Mouse (Mus musculus): ENCODE measurements around the gene Zfp217. TPM values are rescaled to one million over a fixed set of nuclear protein-coding genes. Genes with fewer than 3 reads are reported as not detected.
A peak's percentile ranks its signal among the peaks of the same experiment; 100 is the strongest.

Gene Zfp217
- polyA plus RNA-seq, 1 experiment from 2014 or later: 1.7 TPM

DNA sequence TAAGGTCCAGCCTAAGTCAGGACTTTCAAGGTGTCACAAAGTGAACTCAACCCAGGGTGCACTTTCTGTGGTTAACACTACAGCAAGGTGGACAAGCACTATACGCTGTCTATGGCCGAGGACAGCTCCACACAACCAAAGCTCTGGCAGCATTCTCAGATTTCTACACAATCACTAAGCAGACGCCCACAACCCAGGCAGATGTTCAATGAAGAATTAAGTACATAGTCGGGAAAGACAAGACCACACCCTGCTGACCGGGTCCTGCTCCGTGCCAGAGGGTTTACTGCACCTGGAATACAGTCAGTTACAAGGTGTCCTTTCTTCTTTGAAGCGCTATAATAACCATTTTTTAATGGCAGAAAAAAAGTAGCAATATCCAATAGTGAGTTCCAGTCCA is 25.7 kb downstream of the Zfp217 start:
- Histone ChIP-seq H3K27ac (replicated peaks) (no peak overlapping the region), H3K4me3 (ENCODE audit: low read depth, low read length) (no peak overlapping the region), H3K36me3 (ENCODE audit: control insufficient read depth, insufficient read depth, low read length) (peaks cover 21% of the 10 kb centered on the region), H3K27me3 (ENCODE audit: control insufficient read depth, insufficient read depth, low read length) (no peaks in the 10 kb centered on the region), H3K9me3 (ENCODE audit: control insufficient read depth, low read length) (no peaks in the 10 kb centered on the region), H3K4me1 (replicated peaks; ENCODE audit: control insufficient read depth, insufficient read depth) (no peaks in the 10 kb centered on the region), H3K9ac (ENCODE audit: low read length) (no peak overlapping the region), H3K4me2 (replicated peaks; ENCODE audit: low read depth) (no peak overlapping the region)
- DNase-seq (ENCODE audit: low spot score): no peak
- ATAC-seq (ENCODE audit: low FRiP score, low TSS enrichment): no peak
- 75% methylated on average over 7 of the region's 7 CpGs for WGBS
- TF ChIP-seq EP300 (optimal IDR thresholded peaks at IDR 0.05): no peak
- TF ChIP-seq CTCF (IDR thresholded peaks at IDR 0.05; ENCODE audit: low read depth): no peak

DNA sequence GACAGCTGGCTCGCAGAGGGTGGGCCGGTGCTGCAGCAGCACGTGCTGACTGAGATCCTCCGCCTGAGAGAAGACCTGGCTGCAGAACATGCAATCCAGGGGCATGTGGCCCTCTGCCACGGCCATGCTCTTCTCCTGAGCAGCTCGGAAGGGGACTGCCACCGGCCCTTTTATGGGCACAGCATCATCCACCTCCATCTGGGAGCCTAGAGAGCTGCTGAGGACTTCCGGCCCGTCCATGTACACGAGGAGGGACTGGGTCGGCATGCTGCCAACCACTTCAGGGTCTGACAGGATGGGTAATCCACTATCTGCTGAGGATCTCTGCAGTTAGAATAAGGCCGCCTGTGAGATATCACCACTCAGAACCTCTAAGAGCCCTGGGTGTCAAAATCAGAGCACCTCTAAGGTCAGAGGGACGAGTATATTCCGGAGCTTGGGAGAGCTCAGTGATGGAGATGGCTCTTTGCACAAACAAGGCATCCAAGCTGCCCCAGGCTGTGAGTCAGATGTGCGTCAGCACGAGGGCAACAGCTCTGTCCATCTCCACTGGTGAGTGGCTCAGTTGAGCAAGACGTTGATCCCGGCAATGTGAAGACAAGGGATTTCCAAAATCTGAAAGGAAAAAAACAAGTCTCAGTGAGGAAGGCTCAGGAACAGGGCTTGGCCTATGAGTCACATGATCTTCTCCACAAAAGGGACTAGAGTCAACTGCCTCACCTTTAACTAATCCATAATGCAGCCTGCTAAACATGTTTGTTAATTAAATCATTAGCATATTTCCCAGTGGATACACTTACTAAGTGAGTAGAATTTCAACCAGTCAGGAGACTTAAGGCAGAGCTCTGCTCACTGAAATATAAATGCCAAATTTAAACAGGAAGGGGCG is 27.5 kb downstream of the Zfp217 start:
- Histone ChIP-seq H3K4me1 (replicated peaks; ENCODE audit: control insufficient read depth, insufficient read depth) (no peaks in the 10 kb centered on the region), H3K27me3 (ENCODE audit: control insufficient read depth, insufficient read depth, low read length) (no peaks in the 10 kb centered on the region), H3K4me2 (replicated peaks; ENCODE audit: low read depth) (no peak overlapping the region), H3K27ac (replicated peaks) (0 out of 2 replicates have a peak overlapping the region, but pooled peaks have one; percentile 13), H3K9ac (ENCODE audit: low read length) (no peak overlapping the region), H3K36me3 (ENCODE audit: control insufficient read depth, insufficient read depth, low read length) (peaks cover 22% of the 10 kb centered on the region), H3K9me3 (ENCODE audit: control insufficient read depth, low read length) (no peaks in the 10 kb centered on the region), H3K4me3 (ENCODE audit: low read depth, low read length) (no peak overlapping the region)
- DNase-seq (ENCODE audit: low spot score) (no peak), ATAC-seq (ENCODE audit: low FRiP score, low TSS enrichment) (no peak; the same call in 1 of the 2 replicates)
- TF ChIP-seq EP300 (optimal IDR thresholded peaks at IDR 0.05) (no peak), CTCF (IDR thresholded peaks at IDR 0.05; ENCODE audit: low read depth) (no peak)
- 81% methylated on average over 19 of the region's 19 CpGs for WGBS

DNA sequence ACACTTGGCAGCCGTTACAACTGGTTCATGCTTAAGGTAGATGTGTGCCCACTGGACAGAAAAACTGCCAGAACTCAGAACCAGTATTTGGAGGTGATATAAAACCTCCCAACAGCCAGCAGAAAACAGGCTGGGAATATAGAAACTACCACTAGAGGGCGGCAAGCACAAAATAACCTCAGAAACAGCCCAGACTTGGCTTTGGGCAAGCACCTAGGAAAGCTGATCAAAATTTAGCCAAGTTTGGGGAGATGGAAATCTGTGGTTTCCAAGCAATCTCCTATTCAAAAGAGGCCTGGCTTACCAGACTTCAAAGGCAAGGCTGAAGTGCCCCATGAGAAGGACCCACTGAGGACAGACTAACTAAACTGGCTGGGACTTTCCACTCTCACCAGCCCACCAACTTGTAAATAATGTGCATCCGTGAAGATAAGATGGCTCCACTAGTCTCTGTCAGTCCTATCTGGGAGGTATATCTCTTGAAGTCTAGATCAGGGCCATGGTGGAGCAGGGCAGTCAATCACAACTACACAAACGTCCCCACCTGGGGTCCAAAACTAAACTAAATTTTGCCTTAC is 31.1 kb downstream of the Zfp217 start:
- Histone ChIP-seq H3K9me3 (ENCODE audit: control insufficient read depth, low read length) (no peaks in the 10 kb centered on the region), H3K27ac (replicated peaks) (peak overlapping the region; percentile 24; the same call in 1 of the 2 replicates), H3K4me2 (replicated peaks; ENCODE audit: low read depth) (no peak overlapping the region), H3K4me3 (ENCODE audit: low read depth, low read length) (no peak overlapping the region), H3K9ac (ENCODE audit: low read length) (no peak overlapping the region), H3K27me3 (ENCODE audit: control insufficient read depth, insufficient read depth, low read length) (no peaks in the 10 kb centered on the region), H3K4me1 (replicated peaks; ENCODE audit: control insufficient read depth, insufficient read depth) (no peaks in the 10 kb centered on the region), H3K36me3 (ENCODE audit: control insufficient read depth, insufficient read depth, low read length) (peaks cover 30% of the 10 kb centered on the region)
- TF ChIP-seq CTCF (IDR thresholded peaks at IDR 0.05; ENCODE audit: low read depth) (peak; percentile 93), EP300 (optimal IDR thresholded peaks at IDR 0.05) (no peak)
- ATAC-seq (ENCODE audit: low FRiP score, low TSS enrichment) (peak; percentile 43; the same call in 1 of the 2 replicates), DNase-seq (ENCODE audit: low spot score) (peak; percentile 66)
- 27% methylated on average over 4 of the region's 4 CpGs for WGBS

- Histone ChIP-seq H3K27ac (replicated peaks) (no peak overlapping the region), H3K4me3 (ENCODE audit: low read depth, low read length) (no peak overlapping the region), H3K4me1 (replicated peaks; ENCODE audit: control insufficient read depth, insufficient read depth) (no peaks in the 10 kb centered on the region), H3K36me3 (ENCODE audit: control insufficient read depth, insufficient read depth, low read length) (peaks cover 10% of the 10 kb centered on the region), H3K9me3 (ENCODE audit: control insufficient read depth, low read length) (no peaks in the 10 kb centered on the region), H3K4me2 (replicated peaks; ENCODE audit: low read depth) (no peak overlapping the region), H3K9ac (ENCODE audit: low read length) (no peak overlapping the region), H3K27me3 (ENCODE audit: control insufficient read depth, insufficient read depth, low read length) (no peaks in the 10 kb centered on the region)
- DNase-seq (ENCODE audit: low spot score): no peak
- no peak for ATAC-seq (ENCODE audit: low FRiP score, low TSS enrichment)
- WGBS: 66% methylated on average over 8 of the region's 8 CpGs
- TF ChIP-seq CTCF (IDR thresholded peaks at IDR 0.05; ENCODE audit: low read depth) (no peak), EP300 (optimal IDR thresholded peaks at IDR 0.05) (no peak)
Observed at GRCm38 (mm10) chr2:170110306-170110705, 37.6 kb downstream of the Zfp217 start.

DNA sequence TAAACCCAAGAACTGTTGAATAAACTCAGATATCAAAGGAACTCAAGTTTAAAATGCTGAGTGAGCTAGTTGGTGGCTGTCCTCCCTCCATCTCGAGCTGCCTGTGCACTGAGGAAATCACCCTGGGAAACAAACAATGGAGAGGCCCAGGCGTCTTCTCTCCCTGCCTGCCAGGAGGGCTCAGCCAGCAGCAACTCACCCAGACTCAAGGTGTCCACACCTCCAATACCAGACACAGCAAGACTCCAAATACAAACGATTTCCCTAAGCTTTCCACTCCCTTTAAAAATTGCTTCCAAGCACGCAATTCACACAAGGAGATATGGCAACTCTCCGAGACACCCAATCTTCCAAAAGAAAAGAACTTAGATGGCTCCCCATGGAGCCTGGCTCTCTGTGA is 38.4 kb downstream of the Zfp217 start:
- Histone ChIP-seq H3K4me1 (replicated peaks; ENCODE audit: control insufficient read depth, insufficient read depth) (no peaks in the 10 kb centered on the region), H3K27ac (replicated peaks) (no peak overlapping the region), H3K4me2 (replicated peaks; ENCODE audit: low read depth) (no peak overlapping the region), H3K9me3 (ENCODE audit: control insufficient read depth, low read length) (no peaks in the 10 kb centered on the region), H3K27me3 (ENCODE audit: control insufficient read depth, insufficient read depth, low read length) (no peaks in the 10 kb centered on the region), H3K9ac (ENCODE audit: low read length) (no peak overlapping the region), H3K4me3 (ENCODE audit: low read depth, low read length) (no peak overlapping the region), H3K36me3 (ENCODE audit: control insufficient read depth, insufficient read depth, low read length) (peaks cover 8% of the 10 kb centered on the region)
- ATAC-seq (ENCODE audit: low FRiP score, low TSS enrichment) (no peak), DNase-seq (ENCODE audit: low spot score) (no peak)
- 44% methylated on average over 5 of the region's 5 CpGs for WGBS
- TF ChIP-seq EP300 (optimal IDR thresholded peaks at IDR 0.05): no peak
- no peak for TF ChIP-seq CTCF (IDR thresholded peaks at IDR 0.05; ENCODE audit: low read depth)

GRCm38 (mm10) chr2:170107791-170108190 is 40.1 kb downstream of the Zfp217 start:
- Histone ChIP-seq H3K9me3 (ENCODE audit: control insufficient read depth, low read length) (no peaks in the 10 kb centered on the region), H3K4me3 (ENCODE audit: low read depth, low read length) (no peak overlapping the region), H3K4me1 (replicated peaks; ENCODE audit: control insufficient read depth, insufficient read depth) (no peaks in the 10 kb centered on the region), H3K9ac (ENCODE audit: low read length) (no peak overlapping the region), H3K4me2 (replicated peaks; ENCODE audit: low read depth) (no peak overlapping the region), H3K27ac (replicated peaks) (no peak overlapping the region), H3K36me3 (ENCODE audit: control insufficient read depth, insufficient read depth, low read length) (peaks cover 2% of the 10 kb centered on the region; the same call in 1 of the 2 replicates), H3K27me3 (ENCODE audit: control insufficient read depth, insufficient read depth, low read length) (no peaks in the 10 kb centered on the region)
- ATAC-seq (ENCODE audit: low FRiP score, low TSS enrichment) (no peak), DNase-seq (ENCODE audit: low spot score) (no peak)
- TF ChIP-seq EP300 (optimal IDR thresholded peaks at IDR 0.05) (no peak), CTCF (IDR thresholded peaks at IDR 0.05; ENCODE audit: low read depth) (no peak)
- WGBS: 83% methylated on average over 3 of the region's 3 CpGs
